Mouse (Mus musculus): ENCODE measurements around the gene St6galnac4. TPM values are rescaled to one million over a fixed set of nuclear protein-coding genes. Genes with fewer than 3 reads are reported as not detected.

St6galnac4 gene
- polyA plus RNA-seq, 1 experiment: 7.2 TPM

- 60% methylated on average over 8 of the region's 8 CpGs for WGBS
- H3K36me3 ChIP-seq (ENCODE audit: control insufficient read depth, insufficient read depth, low read length): no peaks in the 10 kb centered on the region
- no peaks in the 10 kb centered on the region for H3K27me3 ChIP-seq (replicated peaks; ENCODE audit: control insufficient read depth, insufficient read depth, low read length)
- no peak overlapping the region for H3K27ac ChIP-seq (ENCODE audit: insufficient read depth, low read depth, low read length)
- peak; percentile 58 for TF ChIP-seq CTCF (conservative IDR thresholded peaks at IDR 0.05; ENCODE audit: insufficient read depth, insufficient read length, low read depth, low read length)
- TF ChIP-seq POLR2A (IDR thresholded peaks at IDR 0.05; ENCODE audit: low read depth, low read length): no peak
- no peak overlapping the region for H3K4me3 ChIP-seq (ENCODE audit: insufficient read depth, low read depth, low read length)
- no peaks in the 10 kb centered on the region for H3K4me1 ChIP-seq (ENCODE audit: control insufficient read depth, insufficient read depth, low read length)
- peak; percentile 37 for DNase-seq
These were observed 14.6 kb downstream of the St6galnac4 start for GRCm38 (mm10) chr2:32601417-32602065.

- 1% methylated on average over 11 of the region's 11 CpGs for WGBS
These were observed 15.7 kb downstream of the St6galnac4 start for GRCm38 (mm10) chr2:32602600-32603054.

GRCm38 (mm10) chr2:32604631-32605030, 17.7 kb downstream of the St6galnac4 start:
- Histone ChIP-seq H3K4me3 (ENCODE audit: insufficient read depth, low read depth, low read length) (no peak overlapping the region), H3K27me3 (replicated peaks; ENCODE audit: control insufficient read depth, insufficient read depth, low read length) (no peaks in the 10 kb centered on the region), H3K36me3 (ENCODE audit: control insufficient read depth, insufficient read depth, low read length) (no peaks in the 10 kb centered on the region), H3K4me1 (ENCODE audit: control insufficient read depth, insufficient read depth, low read length) (no peaks in the 10 kb centered on the region), H3K27ac (ENCODE audit: insufficient read depth, low read depth, low read length) (no peak overlapping the region)
- WGBS: 60% methylated on average over 10 of the region's 10 CpGs
- TF ChIP-seq CTCF (conservative IDR thresholded peaks at IDR 0.05; ENCODE audit: insufficient read depth, insufficient read length, low read depth, low read length): no peak
- TF ChIP-seq POLR2A (IDR thresholded peaks at IDR 0.05; ENCODE audit: low read depth, low read length): no peak
- no peak for DNase-seq

More at GRCm38 (mm10) chr2:32602600-32603054, 15.7 kb downstream of the St6galnac4 start:
- Histone ChIP-seq H3K36me3 (ENCODE audit: control insufficient read depth, insufficient read depth, low read length) (no peaks in the 10 kb centered on the region), H3K4me1 (ENCODE audit: control insufficient read depth, insufficient read depth, low read length) (no peaks in the 10 kb centered on the region), H3K27ac (ENCODE audit: insufficient read depth, low read depth, low read length) (no peak overlapping the region), H3K27me3 (replicated peaks; ENCODE audit: control insufficient read depth, insufficient read depth, low read length) (no peaks in the 10 kb centered on the region), H3K4me3 (ENCODE audit: insufficient read depth, low read depth, low read length) (peak overlapping the region; percentile 31)
- TF ChIP-seq CTCF (conservative IDR thresholded peaks at IDR 0.05; ENCODE audit: insufficient read depth, insufficient read length, low read depth, low read length): peak; percentile 94
- TF ChIP-seq POLR2A (IDR thresholded peaks at IDR 0.05; ENCODE audit: low read depth, low read length): no peak
- DNase-seq: peak; percentile 90

GRCm38 (mm10) chr2:32606161-32607142, 19.6 kb downstream of the St6galnac4 start:
- TF ChIP-seq CTCF (conservative IDR thresholded peaks at IDR 0.05; ENCODE audit: insufficient read depth, insufficient read length, low read depth, low read length) (peak; percentile 51), POLR2A (IDR thresholded peaks at IDR 0.05; ENCODE audit: low read depth, low read length) (no peak)
- DNase-seq: peak; percentile 81
- no peaks in the 10 kb centered on the region for H3K27me3 ChIP-seq (replicated peaks; ENCODE audit: control insufficient read depth, insufficient read depth, low read length)
- peak overlapping the region; percentile 65 for H3K4me3 ChIP-seq (ENCODE audit: insufficient read depth, low read depth, low read length)
- H3K36me3 ChIP-seq (ENCODE audit: control insufficient read depth, insufficient read depth, low read length): no peaks in the 10 kb centered on the region
- peaks cover 2% of the 10 kb centered on the region; the same call in 1 of the 2 replicates for H3K4me1 ChIP-seq (ENCODE audit: control insufficient read depth, insufficient read depth, low read length)
- H3K27ac ChIP-seq (ENCODE audit: insufficient read depth, low read depth, low read length): no peak overlapping the region
- 13% methylated on average over 53 of the region's 55 CpGs for WGBS

- H3K27me3 ChIP-seq (replicated peaks; ENCODE audit: control insufficient read depth, insufficient read depth, low read length): no peaks in the 10 kb centered on the region
- peaks cover 2% of the 10 kb centered on the region; the same call in 1 of the 2 replicates for H3K4me1 ChIP-seq (ENCODE audit: control insufficient read depth, insufficient read depth, low read length)
- DNase-seq: peak; percentile 24
- no peaks in the 10 kb centered on the region for H3K36me3 ChIP-seq (ENCODE audit: control insufficient read depth, insufficient read depth, low read length)
- peak overlapping the region; percentile 15; the same call in 1 of the 2 replicates for H3K27ac ChIP-seq (ENCODE audit: insufficient read depth, low read depth, low read length)
- TF ChIP-seq CTCF (conservative IDR thresholded peaks at IDR 0.05; ENCODE audit: insufficient read depth, insufficient read length, low read depth, low read length) (no peak), POLR2A (IDR thresholded peaks at IDR 0.05; ENCODE audit: low read depth, low read length) (no peak)
- WGBS: 10% methylated on average over 34 of the region's 34 CpGs
- peak overlapping the region; percentile 65 for H3K4me3 ChIP-seq (ENCODE audit: insufficient read depth, low read depth, low read length)
These were observed 20.5 kb downstream of the St6galnac4 start for GRCm38 (mm10) chr2:32607262-32607947.

- WGBS: 11% methylated on average over 25 of the region's 25 CpGs
- Histone ChIP-seq H3K4me3 (ENCODE audit: insufficient read depth, low read depth, low read length) (peak overlapping the region; percentile 65; the same call in 1 of the 2 replicates), H3K4me1 (ENCODE audit: control insufficient read depth, insufficient read depth, low read length) (peaks cover 2% of the 10 kb centered on the region; the same call in 1 of the 2 replicates), H3K27ac (ENCODE audit: insufficient read depth, low read depth, low read length) (no peak overlapping the region), H3K27me3 (replicated peaks; ENCODE audit: control insufficient read depth, insufficient read depth, low read length) (no peaks in the 10 kb centered on the region), H3K36me3 (ENCODE audit: control insufficient read depth, insufficient read depth, low read length) (no peaks in the 10 kb centered on the region)
- DNase-seq: peak; percentile 69
- TF ChIP-seq POLR2A (IDR thresholded peaks at IDR 0.05; ENCODE audit: low read depth, low read length): no peak
- TF ChIP-seq CTCF (conservative IDR thresholded peaks at IDR 0.05; ENCODE audit: insufficient read depth, insufficient read length, low read depth, low read length): no peak
These were observed 21.4 kb downstream of the St6galnac4 start for GRCm38 (mm10) chr2:32608141-32608777.

Measured in kidney, adult 2 months (tissue).